Mouse (Mus musculus) frontal cortex, postnatal 10 days (tissue): ENCODE data around the gene Pld1.

Source experiments
- DNase-seq, 2 experiments: peaks; one replicate each; pipeline ENCODE4 v3.0.0; 2022; ENCODE audit warnings: low spot score in 2 of 2, mixed read lengths in 1 of 2

The Pld1 gene

DNA sequence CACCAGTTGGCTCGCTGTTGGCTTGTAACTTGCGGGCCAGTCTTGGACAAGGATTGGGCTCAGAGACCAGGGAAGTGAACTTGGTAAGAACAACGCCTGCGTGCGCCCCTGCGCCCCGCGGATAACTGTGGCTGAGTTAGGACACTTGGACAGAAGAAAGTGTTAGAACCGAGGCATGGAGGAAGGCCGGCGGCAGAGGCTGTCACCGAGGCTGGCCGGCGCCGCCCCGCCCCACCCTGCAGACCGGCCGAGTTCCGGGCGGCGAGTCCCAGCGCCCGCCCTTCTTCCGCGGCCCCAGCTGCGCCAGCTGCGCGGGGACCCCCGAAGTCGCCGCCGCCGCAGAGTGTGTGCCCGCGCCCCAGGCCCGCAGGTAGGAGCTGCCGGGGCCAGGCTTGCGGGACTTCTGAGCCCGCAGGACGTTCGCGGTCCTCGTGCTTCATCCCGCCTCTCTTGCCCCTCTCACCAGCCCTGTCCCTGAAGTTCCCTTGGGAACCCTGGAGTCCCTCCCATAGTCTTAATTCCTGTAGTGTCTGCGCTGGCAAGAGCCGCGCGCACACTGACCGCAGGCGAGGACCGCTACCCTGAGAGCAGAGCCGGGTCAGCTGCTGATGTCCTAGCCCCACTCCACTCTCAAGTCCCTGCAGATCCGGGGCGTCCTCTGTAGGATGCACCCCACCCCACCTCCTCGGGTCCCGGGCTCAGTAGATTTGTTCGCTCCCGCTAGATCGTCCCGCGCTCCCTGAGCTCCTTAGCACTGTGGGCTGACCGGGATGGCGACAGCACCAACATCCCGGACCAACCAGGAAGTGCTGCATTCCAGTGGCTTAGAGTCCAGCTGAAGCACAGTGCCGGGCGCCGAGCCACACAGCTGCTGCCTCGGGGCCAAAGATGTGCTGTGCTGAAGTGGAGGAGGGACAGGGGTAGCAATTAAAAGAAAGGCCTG, at the start of gene Pld1:
Gene Pld1 (plus strand): TSS at position 315 of the 943 bp plus-strand sequence.
- DNase-seq, result peak; percentile 38 to 47

DNA sequence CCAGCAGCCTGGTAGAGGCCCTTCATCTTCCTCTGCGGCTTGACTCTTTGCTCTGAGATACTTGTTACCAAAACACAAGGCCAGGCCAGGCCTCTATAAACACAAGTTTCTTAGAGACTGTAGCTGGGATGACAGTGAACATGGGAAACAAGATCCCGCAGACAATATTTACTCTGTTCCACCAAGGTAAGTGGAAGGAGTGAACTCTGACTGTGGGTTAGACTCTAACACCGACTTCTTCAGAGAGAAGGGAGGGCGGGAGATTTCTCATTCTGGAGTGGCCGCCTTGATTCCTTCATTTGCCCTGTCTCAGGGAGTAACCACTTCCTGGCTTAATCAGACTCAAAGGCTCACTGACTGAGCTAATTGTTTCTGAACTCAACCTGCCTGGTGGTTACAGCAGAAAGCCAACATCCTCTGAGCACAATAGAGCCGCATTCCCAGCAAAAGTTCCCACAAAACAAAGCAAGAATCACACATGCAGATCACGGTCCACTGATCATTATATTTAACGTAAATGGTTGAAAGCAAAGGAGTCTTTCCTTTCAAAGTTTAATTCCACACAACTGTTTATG, 42.1 kb upstream of the Pld1 start, which contains the start of gene Tmem212:
Gene Tmem212 (minus strand): TSS at position 51 of the 575 bp plus-strand sequence.
- no peak for DNase-seq

DNA sequence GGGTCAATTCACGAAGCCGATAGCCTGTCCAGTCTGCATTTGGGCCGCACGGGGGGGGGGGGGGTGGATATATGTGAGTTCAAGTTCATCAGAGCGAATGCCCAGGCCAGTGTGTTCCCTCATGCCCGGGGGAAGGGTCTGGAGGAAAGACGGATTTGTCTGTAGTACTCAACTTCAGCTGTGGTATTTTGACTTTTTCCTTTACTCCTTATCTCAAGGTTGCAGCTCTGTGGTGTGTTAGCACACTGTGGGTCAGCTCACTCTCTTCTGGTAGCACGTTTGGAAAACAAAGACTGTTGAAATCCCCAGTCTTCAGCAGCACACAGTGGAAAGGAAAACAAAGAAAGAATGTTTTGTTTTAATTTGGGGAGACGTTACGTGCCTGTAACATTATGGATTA, 40.3 kb upstream of the Pld1 start:
- no peak for DNase-seq

DNA sequence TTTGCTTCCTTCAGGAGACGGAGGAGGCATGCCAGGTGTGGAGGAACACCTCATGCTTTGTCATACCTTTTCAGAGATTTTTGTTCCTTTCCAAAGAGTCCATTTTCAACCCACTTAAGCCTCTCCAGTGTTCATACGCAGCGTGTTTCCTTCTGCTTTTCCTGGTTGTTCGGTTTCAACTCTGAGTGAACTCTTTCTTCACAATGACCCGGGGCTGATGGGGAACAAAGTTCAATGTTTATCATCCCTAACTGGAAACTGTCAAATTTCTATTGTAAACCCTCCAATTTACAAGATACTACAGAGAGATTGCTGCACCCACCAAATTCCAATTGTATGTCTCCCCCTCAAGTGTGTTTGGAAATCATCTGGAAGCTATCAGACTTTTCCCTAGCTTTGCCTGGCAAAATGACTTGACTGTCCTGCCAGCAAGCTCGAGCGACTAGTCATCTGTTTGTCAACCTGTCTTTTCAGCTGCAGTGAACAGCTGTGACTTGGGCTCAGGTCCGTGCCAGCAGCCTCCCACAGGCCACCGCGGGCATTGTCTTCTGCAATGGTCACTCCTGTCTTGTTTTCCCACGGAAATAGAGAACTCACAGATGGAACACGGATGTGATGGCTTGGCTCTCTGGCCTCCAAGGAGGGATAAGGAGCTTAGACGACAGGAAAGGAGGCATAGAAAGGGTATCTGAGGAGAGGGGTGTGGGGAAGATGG, 39.3 kb upstream of the Pld1 start:
- DNase-seq, result no peak

DNA sequence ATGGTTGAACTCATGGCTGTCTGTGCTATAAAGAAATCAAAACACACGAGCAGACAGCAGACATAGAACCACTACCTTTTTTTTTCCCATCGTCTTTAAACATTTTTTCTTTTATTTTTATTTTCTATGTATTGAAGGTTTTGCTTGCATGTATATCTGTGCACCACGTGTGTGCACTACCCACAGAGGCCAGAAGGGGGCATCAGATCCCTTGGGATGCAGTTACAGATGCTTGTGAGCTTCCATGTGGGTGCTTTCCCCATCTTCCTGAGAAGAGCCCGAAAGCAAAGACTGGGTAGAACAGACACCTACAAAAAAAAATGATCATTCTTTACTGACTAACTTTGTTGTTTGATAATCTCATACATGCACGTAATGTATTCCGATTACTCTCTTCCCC, 36.6 kb upstream of the Pld1 start:
- DNase-seq, result no peak

DNA sequence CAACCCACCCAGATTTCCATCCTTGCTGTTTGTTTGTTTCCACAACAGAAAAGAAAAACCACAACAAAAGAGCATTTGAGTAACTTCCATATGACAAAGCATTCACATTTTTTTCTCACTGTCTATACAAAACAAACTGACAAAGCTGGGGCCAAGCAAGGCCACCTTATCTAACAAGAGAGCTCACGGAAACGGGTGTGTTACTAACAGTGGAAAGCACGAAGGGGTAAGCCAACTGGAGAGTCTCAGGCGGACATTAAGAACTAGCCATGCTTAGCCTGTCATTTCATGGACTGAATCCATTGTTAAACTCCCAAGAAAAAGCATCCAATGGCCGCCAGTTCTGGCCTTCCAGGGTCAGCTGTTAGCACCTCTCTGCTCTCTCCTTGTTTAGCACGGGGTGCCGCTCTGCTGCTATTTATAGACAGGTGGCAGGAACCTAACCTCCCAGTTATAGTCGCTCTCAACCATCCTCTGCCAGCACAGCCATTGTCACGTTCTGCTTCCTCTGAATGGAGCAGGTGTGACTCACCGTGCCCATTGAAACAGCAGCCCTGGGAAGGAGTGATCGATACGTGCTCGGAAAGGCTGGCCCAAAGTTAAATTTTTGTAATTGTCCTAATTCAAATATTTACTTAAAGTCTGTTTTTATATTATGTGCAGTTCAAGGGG, 33.7 kb upstream of the Pld1 start:
- DNase-seq, result no peak

DNA sequence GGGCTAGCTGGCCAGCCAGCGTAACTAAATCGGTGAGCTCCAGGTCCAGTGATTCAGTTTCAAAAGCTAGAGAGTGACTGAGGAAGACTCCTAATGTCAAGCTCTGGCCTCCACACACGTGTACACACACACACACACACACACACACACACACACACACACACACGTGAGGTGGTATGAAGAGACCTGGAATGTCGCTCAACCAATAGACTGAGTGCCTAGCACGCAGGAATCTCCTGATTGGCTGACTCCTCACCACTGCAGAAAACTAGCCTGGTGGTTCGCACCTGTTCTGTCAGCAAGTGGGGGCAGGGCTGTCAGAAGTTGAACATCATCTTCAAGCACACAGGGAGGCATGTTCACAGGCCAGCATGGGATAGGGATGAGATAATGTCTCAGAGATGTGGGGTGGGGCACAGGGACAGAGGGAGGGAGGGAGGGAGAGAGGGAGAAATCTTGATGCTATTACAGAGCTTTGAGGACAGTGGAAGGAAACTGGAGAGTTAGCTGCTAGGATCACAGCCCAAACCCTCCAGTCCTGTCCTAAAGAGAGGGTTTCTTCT, 31.8 kb upstream of the Pld1 start:
- DNase-seq, result no peak

DNA sequence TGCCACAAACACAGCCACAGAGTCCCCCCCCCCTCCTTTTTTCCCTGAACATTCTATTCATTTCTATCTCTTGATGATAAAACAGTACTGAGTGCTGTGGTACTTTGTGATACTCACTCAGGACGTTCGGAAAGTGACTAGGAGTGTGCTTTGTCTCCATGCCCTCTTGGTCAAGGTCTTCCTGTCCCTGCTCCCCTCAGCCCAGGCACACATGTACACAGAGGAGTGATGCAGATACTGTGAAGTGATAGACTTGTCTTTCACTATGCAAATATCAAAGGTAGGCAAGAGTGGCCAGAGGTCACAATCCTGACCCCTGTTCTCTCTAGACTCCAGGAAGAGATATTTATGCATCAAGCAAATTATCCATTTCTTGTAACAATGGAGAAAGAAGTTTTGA, 31.2 kb upstream of the Pld1 start:
- DNase-seq, result no peak

DNA sequence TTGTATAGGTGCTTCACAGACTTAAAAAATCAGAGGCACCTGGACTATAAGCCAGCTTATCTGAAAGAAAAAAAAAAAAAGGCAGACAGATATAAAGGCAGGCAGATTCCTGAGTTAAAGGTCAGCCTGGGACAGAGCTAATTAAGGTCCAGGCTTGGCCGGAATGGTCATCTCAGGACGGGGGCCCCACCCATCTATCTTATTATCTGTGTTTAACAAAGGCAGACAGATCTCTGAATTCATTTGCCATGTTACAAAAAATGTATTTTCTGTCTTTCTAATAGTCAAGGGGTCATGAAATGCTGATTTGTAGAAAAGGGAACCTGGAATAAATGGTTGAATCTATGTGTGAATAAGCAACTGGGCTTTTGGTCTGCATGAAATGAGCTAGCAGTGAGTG, 30.2 kb upstream of the Pld1 start:
- no peak for DNase-seq

DNA sequence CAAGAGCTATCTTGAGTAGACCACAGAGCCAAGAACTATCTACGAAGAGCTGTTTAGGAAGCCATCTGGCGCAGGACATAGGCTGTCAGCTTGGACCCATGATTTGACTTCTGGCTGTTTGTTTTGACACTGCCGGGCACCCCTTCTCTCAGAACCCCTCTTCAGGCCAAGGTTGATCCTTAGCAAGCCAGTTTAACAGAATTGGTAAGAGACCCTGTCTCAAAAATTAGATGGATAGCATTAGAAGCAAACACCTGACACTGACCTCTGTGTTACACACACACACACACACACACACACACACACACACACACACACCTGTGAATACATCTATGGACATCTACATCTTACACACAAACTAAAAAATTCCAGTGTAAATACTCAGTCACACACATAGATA, 29.5 kb upstream of the Pld1 start:
- no peak for DNase-seq

DNA sequence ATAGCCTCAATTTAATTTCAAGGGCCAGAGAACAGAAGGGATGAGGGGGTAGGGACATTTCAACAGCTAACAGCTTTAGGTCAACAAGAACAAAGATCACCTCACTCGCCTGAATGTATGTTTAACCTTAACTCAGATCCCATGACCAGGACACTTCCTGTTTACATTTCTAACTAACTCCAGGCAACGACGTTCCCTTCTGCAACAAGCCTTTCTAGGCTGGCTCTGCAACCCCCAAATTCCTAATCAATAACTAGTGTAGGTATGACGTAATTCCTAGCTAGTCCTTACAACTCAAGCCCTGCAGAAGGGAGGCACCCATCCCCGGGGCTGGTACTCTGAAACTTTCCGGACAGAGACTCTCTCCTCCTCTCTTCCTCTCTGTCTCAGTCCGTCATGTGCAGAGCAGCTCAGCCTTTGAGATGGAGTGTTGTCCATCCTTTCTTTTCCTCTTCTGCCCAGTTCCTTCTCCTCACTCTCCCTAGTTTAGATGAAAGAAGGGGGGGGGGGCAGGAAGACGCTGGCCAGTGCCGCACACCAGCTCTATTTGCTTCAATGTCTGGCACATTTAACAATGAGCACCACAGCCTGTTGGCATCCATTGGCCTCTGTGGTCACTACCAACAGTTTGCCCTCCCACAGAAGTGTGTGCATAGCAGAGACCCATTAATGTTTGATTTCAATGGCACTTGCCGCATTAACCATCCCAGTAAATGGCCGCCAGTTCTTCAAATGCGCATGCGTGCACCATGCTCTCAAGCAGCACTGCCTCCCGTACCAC, 19.6 kb upstream of the Pld1 start:
- no peak for DNase-seq

DNA sequence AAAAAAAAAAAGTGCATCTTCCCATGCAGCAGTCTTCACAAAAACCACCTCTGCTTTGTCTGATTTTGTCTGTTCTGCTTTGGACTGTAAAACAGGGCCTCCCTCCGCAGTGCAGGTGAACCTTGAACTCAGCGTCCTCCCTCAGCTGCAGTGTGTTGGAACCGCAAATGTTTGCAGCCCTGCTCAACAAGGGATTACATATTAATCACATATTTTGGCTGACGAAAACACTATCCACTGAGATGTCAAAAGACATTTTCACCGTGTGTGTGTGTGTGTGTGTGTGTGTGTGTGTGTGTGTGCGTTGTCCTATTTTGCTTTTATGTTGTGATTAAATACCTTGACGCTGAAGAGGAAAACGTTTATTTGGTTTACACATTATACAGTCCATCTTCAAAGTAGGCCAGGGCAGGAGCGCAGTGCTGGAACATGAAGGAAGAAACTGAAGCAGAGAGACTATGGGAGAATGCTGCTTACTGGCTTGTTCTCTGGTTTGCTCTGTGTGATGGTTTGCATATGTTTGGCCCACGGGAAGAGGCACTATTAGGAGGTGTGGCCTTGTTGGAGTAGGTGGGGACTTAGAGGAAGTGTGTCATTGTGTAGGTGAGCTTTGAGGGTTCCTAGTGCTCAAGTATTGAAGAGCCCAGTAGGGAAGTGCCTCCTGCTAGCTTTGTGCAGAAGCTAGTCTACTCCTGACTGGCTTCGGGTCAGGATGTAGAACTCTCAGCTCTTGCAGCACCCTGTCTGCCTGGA, 17.1 kb upstream of the Pld1 start:
- DNase-seq, result no peak

DNA sequence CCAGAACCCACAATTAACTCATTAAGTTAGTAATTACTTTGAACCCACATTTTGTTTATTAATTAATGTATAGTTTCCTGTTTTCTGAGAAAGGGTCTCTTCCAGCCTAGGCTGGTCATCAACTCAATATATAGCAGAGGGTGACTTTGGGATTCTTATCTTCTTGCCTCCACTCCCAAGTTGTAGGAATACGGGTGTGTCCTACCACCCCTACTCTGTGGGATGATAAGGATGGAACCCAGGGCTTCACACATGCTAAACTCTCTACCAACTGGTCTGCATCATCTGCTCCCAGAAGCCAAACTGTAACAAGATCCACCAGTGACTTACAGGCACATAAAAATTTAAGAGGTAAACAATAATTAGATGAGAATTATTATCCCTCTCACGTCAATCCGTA, 14.5 kb upstream of the Pld1 start:
- no peak for DNase-seq

DNA sequence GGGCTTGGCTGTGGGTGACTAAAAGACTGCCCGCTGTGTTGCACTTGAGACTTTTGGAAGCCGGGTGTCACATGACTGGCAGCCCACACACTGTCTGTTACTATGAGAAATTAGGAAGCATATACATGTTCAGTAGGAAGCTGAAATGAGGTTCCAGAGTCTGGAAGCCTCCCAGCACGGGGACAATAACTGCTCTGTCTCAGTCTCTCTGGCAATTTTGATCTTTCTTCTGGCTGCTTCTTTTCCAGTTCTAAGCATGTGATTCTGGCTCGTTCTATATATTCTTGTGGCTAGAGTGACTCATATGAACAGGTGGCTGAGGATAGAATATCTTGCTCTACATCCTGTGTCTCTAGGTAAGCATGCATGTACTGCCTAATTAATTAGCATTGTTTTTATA, 9.3 kb upstream of the Pld1 start:
- DNase-seq, result no peak

DNA sequence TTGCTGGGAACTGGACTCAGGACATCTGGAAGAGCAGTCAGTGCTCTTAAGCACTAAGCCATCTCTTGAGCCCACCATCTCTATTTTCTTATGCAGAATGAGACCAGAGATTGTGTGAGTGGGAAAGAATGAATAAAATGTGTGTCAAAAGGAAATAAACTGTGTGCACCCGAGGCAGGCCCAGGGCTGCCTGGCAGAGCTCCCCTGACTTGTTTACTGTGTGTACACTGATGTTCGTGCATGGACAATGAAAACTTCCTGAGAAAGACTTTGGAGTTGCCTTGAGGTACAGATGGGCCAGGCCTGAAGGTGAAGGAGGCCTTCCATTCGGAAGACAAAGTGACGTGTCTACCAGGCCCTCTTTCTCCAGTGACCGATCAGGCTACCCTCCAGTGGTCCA, 6.1 kb upstream of the Pld1 start:
- no peak for DNase-seq

DNA sequence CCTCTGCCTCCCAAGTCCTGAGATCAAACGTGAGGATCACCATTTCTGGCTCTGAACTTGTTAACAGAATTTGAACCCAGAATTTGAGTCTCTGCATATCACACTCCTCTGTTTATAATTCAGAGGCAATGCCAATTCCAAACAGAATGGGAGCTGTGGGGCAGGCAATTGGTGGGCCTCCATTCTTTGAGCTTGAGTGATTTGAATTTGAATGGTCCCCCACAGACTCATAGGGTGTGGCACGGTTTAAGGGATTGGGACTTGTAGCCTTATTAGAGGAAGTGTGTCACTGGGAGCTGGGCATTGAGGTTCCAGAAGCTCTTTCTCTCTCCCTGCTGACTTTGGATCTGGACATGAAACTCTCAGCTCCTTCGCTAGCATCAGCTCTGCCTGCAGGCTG, 2.9 kb upstream of the Pld1 start:
- no peak for DNase-seq

DNA sequence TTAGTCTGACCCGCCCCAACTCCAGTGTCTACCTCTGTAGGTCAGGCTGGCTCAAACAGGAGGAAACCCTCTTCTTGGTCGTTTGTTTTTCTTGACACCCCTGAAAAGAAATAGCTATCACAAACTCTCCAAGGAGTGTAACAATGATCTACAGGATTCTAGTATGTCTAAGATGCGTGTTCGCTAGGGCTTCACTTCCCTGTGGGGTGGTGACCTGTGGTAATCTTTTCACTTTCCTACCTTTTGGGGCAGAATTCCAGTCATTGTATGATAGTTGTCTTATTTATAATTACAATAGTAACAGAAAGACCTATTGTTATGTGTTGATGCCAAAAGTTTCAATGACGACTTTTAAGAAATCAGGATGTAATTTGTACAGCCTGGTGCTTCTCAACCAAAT, 1.8 kb upstream of the Pld1 start:
- DNase-seq, result no peak

DNA sequence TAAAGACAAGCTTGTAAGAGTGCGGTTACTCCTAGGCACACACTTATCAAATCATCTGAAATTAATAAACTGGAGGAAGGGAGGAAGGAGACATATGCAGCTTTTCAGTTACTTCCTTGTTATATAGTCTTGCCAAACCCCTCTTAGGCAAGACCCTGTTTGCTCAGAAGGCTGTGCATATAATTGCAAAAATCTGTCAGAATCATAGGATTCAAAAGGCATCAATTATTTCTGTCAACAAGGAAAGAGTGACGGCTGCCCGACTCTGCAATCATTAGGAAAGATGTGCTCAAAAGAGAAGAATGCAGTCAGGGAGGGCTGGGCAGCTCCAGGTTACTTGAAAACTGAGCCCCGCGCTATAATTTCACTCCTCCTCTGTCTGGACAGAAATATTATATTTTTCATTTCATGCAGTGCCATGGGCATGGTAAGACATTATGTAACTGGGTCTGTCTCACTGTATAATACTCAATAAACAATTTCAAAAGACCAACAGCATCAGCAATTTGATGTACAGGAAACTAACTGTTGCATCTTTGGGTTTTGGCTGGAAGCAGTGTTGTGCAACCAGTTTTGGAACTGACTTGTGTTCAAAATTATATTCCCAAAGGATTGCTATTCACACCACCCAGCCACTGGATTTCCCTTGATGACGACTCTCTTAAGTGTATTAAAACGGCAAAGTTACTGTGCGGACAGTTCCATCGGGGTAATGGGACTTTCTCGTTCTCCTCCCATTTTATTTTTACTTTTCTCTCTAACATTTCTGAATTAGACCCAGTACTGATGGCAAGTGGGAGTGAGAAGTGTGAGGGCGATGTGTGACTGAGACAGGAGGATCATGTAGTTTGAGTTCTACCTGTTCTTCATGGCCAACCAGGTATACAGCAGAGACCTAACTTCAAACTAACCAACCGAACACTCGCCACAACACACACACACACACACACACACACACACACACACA, 1.1 kb upstream of the Pld1 start:
- DNase-seq, result no peak

DNA sequence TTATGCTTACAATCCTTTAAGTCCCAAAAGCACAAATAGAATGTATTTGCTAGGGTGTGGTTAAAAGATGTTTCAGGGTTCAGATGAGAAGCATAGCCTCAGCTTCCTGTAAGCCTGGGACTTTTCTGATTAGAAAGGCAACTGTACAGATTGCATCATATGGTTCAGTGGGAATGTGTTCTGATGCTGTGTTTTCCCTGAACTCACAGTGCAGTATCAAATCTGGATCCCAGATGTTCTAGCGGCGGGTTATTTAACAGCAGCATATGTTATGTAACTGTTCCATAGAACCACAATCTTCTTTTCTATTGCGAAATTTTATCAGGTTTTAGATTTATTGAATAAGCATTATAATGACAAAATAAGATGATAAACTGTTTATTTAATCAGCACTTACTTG, 3.1 kb downstream of the Pld1 start:
- no peak for DNase-seq
